Mouse (Mus musculus) hindbrain, embryonic 12.5 days (tissue): ENCODE data around the gene Cdh12. TPM values are rescaled to one million over a fixed set of nuclear protein-coding genes. Genes with fewer than 3 reads are reported as not detected.

Experiments
- ATAC-seq: fragments of 200-750 bp; cut with Nextera tagmentation; 2 replicates; pipeline ENCODE4 v1.8.0; 2017; ENCODE audit warnings: moderate TSS enrichment; ENCODE audit not compliant: low FRiP score
- H3K27ac ChIP-seq: fragments of 300-500 bp; sonication (generic); 2 replicates; pipeline ENCODE4 v1.5.1; 2016; ENCODE audit warnings: mild to moderate bottlenecking
- H3K27me3 ChIP-seq: fragments of 300-500 bp; sonication (generic); 2 replicates; pipeline ENCODE4 v1.6.1; 2016; ENCODE audit warnings: mild to moderate bottlenecking
- H3K36me3 ChIP-seq: fragments of 300-500 bp; sonication (generic); 2 replicates; pipeline ENCODE4 v1.6.1; 2016; ENCODE audit warnings: mild to moderate bottlenecking
- H3K4me1 ChIP-seq: fragments of 300-500 bp; sonication (generic); 2 replicates; pipeline ENCODE4 v1.6.1; 2016
- H3K4me2 ChIP-seq: fragments of 300-500 bp; sonication (generic); replicated peaks from 2 replicates; pipeline ENCODE4 v1.6.1; 2016; ENCODE audit warnings: mild to moderate bottlenecking
- H3K4me3 ChIP-seq: fragments of 300-500 bp; sonication (generic); 2 replicates; pipeline ENCODE4 v1.5.1; 2016; ENCODE audit warnings: mild to moderate bottlenecking
- H3K9ac ChIP-seq: fragments of 300-500 bp; sonication (generic); 2 replicates; pipeline ENCODE4 v1.6.1; 2016; ENCODE audit warnings: mild to moderate bottlenecking, moderate library complexity
- H3K9me3 ChIP-seq: fragments of 300-500 bp; sonication (generic); replicated peaks from 2 replicates; pipeline ENCODE4 v1.6.1; 2016; ENCODE audit warnings: mild to moderate bottlenecking
- WGBS: fragments of 180-500 bp; shearing (Covaris S2); methylation state at CpG from one replicate; pipeline ENCODE4 v1.1.7; 2016; 5-methylcytosine and 5-hydroxymethylcytosine counted together
- microRNA-seq: library from miRNA; unstranded; fragments of <30 nt; microRNA quantifications from one replicate; pipeline ENCODE4, GENCODE M21; 2017
- polyA plus RNA-seq: library from polyadenylated mRNA; unstranded; fragments of >200 nt; fragmentation: Nextera tagmentation; extraction: Ambion mirVana; gene quantifications from 2 replicates; pipeline ENCODE4 v1.2.1, GENCODE M21; 2016

Cdh12 gene
- polyA plus RNA-seq, 1 experiment from 2014 or later: 1.7 TPM

- Histone ChIP-seq H3K4me1 (no peaks in the 10 kb centered on the region), H3K27me3 (no peaks in the 10 kb centered on the region), H3K4me3 (no peak overlapping the region), H3K9ac (no peak overlapping the region), H3K36me3 (no peaks in the 10 kb centered on the region), H3K4me2 (no peak overlapping the region), H3K27ac (no peak overlapping the region), H3K9me3 (no peaks in the 10 kb centered on the region)
- no peak for ATAC-seq
- WGBS: 72% methylated on average over 4 of the region's 4 CpGs
These were observed 1081.7 kb downstream of the Cdh12 start for GRCm38 (mm10) chr15:21530804-21531203.

GRCm38 (mm10) chr15:21536909-21537308 is 1087.8 kb downstream of the Cdh12 start:
- no peak overlapping the region for H3K4me3 ChIP-seq
- H3K36me3 ChIP-seq: no peaks in the 10 kb centered on the region
- no peak for ATAC-seq
- no peaks in the 10 kb centered on the region for H3K4me1 ChIP-seq
- H3K9me3 ChIP-seq: no peaks in the 10 kb centered on the region
- no peak overlapping the region for H3K27ac ChIP-seq
- H3K4me2 ChIP-seq: no peak overlapping the region
- H3K9ac ChIP-seq: no peak overlapping the region
- no peaks in the 10 kb centered on the region for H3K27me3 ChIP-seq
- WGBS: 66% methylated on average over 2 of the region's 2 CpGs

GRCm38 (mm10) chr15:21544786-21545185 is 1095.7 kb downstream of the Cdh12 start:
- Histone ChIP-seq H3K4me1 (no peaks in the 10 kb centered on the region), H3K4me3 (no peak overlapping the region), H3K9me3 (no peaks in the 10 kb centered on the region), H3K4me2 (no peak overlapping the region), H3K36me3 (no peaks in the 10 kb centered on the region), H3K27ac (no peak overlapping the region), H3K27me3 (no peaks in the 10 kb centered on the region), H3K9ac (no peak overlapping the region)
- ATAC-seq: no peak
- 87% methylated on average over 2 of the region's 2 CpGs for WGBS

- Histone ChIP-seq H3K4me3 (no peak overlapping the region), H3K36me3 (no peaks in the 10 kb centered on the region), H3K4me1 (no peaks in the 10 kb centered on the region), H3K9ac (no peak overlapping the region), H3K9me3 (no peaks in the 10 kb centered on the region), H3K4me2 (no peak overlapping the region), H3K27me3 (no peaks in the 10 kb centered on the region), H3K27ac (no peak overlapping the region)
- 87% methylated on average over 4 of the region's 4 CpGs for WGBS
- no peak for ATAC-seq
These were observed 1106.9 kb downstream of the Cdh12 start for GRCm38 (mm10) chr15:21555981-21556380.

- Histone ChIP-seq H3K27ac (no peak overlapping the region), H3K9ac (no peak overlapping the region), H3K9me3 (no peaks in the 10 kb centered on the region), H3K36me3 (no peaks in the 10 kb centered on the region), H3K4me2 (no peak overlapping the region), H3K4me1 (no peaks in the 10 kb centered on the region), H3K4me3 (no peak overlapping the region), H3K27me3 (no peaks in the 10 kb centered on the region)
- no peak for ATAC-seq
- 85% methylated on average over 5 of the region's 5 CpGs for WGBS
These were observed 1117.4 kb downstream of the Cdh12 start for GRCm38 (mm10) chr15:21566314-21567051.

GRCm38 (mm10) chr15:21604510-21604909 is 1155.4 kb downstream of the Cdh12 start:
- no peaks in the 10 kb centered on the region for H3K9me3 ChIP-seq
- no peaks in the 10 kb centered on the region for H3K4me1 ChIP-seq
- no peaks in the 10 kb centered on the region for H3K36me3 ChIP-seq
- no peaks in the 10 kb centered on the region for H3K27me3 ChIP-seq
- no peak for ATAC-seq
- no peak overlapping the region for H3K4me2 ChIP-seq
- no peak overlapping the region for H3K9ac ChIP-seq
- no peak overlapping the region for H3K27ac ChIP-seq
- 76% methylated on average over 4 of the region's 4 CpGs for WGBS
- H3K4me3 ChIP-seq: no peak overlapping the region

Small RNA genes within 50 kb of the gene (microRNA-seq; reads per million reads assigned to microRNA genes)
- not detected for gene Gm27397

Other genes starting within 250 kb of the Cdh12 start
- 0.27 and 0.31 TPM in 2 replicates for gene Acot10, start 217.5 kb downstream of the Cdh12 start, polyA plus RNA-seq